Mouse (Mus musculus): ENCODE results near the gene Psmd9.
A peak's percentile ranks its signal among the peaks of the same experiment; 100 is the strongest.

Gene Psmd9

DNA sequence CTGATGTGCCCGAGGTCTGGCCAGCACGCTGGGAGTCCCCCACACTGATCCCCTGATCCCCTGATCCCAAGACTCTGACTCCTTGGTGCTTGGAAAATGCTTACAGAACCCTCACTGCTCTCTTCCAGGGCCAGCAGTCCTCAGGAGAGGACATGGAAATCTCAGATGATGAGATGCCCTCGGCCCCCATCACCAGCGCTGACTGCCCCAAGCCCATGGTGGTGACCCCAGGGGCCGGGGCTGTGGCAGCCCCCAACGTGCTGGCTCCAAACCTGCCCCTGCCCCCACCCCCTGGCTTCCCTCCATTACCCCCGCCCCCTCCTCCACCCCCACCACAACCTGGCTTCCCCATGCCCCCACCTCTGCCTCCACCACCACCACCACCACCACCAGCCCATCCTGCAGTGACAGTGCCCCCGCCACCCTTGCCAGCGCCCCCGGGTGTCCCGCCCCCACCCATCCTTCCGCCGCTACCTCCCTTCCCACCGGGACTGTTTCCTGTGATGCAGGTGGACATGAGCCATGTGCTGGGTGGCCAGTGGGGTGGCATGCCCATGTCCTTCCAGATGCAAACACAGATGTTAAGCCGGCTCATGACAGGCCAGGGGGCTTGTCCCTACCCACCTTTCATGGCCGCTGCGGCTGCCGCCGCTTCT, 17.4 kb upstream of the Psmd9 start:
- no peak for DNase-seq

DNA sequence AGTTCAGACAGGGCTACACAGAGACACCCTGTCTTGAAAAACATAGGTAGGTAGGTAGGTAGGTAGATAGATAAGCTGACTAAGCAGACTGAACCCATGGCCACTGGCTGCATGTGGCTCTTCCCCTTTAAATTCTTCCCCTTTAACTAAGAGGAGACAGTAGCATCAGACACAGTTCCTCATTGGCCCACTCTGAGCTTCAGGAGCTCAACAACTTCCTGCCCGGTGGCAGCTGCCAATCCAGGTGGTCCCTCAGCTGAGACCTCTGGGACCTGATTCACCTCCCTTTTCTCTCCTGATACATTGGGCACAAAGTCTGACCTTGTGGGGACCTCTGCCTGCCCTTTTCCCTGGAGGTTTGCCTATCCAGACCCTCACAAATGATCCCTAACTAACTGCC, 16.3 kb upstream of the Psmd9 start:
- no peak for DNase-seq

DNA sequence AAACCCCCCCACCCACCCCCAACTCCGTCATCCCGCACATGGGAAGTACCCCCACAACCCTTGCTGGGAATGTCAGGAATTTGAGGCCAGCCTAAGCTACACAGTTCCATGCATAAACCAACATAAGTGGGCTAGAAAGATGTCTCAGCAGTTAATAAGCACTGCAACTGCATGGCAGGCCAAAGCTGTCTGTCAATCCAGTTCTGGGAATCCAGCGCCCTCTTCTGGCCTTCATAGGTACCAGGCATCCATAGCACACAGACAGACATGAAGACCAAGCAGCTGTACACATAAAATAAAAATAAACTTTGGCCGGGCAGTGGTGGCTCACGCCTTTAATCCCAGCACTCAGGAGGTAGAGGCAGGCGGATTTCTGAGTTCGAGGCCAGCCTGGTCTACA, 13.8 kb upstream of the Psmd9 start:
- peak; percentile 85 for DNase-seq

DNA sequence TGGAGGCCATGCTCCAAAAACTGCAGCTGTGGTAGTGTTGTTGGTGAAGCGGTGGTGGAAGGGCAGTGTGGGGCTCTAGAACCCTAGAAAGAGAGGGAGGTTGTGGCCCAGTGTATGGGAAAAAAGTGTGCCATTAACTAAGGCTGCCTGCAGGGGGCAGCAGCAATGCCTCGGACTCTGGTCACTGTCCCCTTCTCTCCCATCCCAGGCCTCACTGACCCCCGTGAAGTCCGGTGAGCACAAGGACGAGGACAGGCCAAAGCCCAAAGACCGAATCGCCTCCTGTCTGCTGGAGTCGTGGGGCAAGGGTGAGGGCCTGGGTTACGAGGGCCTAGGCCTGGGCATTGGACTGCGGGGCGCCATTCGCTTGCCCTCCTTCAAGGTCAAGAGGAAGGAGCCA, 12.4 kb upstream of the Psmd9 start:
- peak; percentile 38 for DNase-seq

DNA sequence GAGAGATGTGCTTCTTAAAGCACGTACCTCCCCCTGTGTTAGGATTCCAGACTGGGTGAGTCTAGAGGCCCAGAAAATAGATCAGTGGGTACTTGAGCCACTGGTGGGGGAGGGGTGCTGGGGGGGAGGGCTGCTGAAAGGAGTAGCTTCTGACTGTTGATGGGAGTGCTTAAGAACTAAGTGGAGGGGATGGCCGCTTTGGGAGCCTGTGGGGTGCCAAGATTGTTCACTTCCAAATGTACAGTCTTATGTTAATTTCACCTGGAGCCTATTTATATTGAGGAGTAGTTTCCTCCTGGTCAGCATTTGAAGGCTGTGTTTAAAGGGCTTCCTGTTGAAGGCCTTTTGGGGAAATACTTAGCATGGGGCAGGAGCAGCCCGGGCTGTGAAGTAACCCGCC, 11.2 kb upstream of the Psmd9 start:
- no peak for DNase-seq

DNA sequence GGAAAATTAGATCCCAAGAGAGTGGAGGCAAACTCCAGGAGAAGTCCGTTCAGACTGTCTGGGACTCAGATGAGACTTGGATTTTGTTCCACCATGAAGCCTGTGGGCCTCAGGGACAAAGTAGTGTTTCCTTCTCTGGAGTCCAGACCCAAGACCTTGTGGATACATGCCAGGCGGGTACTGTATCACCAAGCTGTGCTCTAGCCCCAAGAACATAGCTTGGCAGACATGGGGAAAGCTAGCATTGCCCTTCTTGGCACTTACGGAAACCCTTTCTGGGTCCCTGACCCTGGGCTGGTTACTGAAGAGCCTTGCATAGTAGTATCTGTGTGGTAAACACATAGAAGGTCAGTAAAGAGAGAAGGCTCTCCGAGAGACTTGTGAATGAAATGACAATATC, 9.8 kb upstream of the Psmd9 start:
- no peak for DNase-seq

DNA sequence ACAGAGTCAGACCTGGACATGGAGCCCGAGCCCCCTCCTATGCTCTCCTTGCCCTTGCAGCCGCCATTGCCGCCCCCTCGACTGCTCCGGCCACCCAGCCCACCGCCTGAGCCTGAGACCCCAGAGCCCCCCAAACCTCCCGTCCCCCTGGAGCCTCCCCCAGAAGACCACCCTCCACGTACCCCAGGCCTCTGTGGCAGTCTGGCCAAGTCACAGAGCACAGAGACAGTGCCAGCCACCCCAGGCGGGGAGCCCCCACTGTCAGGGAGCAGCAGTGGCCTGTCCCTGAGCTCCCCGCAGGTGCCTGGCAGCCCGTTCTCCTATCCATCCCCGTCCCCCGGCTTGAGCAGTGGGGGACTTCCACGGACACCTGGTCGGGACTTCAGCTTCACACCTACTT, 9.3 kb upstream of the Psmd9 start:
- DNase-seq = no peak

DNA sequence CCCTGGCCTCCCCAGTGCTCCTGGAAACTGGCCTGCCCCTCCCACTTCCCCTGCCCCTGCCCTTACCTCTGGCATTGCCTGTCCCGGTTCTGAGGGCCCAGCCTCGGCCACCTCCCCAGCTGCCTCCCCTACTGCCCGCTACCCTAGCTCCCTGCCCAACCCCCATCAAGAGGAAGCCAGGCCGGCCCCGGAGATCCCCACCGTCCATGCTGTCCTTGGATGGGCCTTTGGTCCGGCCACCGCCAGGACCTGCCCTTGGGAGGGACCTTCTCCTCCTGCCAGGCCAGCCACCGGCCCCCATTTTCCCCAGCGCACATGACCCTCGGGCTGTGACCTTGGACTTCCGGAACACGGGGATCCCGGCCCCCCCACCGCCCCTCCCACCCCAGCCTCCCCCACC, 8.9 kb upstream of the Psmd9 start:
- DNase-seq = no peak

DNA sequence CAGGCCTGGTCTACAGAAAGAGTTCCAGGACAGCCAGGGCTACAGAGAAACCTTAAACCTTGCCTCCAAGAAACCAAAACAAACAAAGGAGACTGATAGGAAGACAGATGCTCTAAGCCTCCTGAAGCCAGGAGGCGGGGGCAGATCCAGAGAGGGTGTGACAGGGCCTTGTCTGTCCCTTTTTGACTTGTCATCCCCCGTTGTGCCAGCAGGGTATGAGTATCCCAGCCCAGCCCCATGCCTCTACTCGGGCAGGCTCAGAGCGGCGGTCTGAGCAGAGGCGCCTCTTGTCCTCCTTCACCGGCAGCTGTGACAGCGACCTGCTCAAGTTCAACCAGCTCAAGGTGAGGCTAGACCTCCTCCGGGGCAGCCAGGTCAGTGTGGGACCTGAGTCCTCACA, 6.3 kb upstream of the Psmd9 start:
- peak; percentile 32 for DNase-seq

DNA sequence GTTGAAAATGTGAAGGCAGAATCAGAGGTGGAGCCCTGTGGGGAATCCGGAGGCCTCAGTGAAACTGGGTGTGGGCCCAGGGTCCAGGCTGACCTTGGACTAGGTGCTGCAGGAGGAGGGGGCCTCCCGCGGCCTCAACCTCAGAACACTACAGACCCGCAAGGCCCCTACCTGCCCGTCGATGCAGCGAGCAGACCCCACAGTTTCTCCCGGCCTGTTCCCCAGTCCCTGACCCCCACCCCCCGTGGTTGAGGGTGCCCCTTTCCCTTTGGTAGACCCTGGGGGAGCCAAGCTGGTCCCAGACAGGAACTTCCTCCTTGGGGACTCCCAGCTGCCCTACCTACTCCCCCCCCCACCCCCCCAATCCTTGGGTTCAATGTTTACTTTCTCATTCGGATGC, 2.8 kb upstream of the Psmd9 start:
- no peak for DNase-seq

DNA sequence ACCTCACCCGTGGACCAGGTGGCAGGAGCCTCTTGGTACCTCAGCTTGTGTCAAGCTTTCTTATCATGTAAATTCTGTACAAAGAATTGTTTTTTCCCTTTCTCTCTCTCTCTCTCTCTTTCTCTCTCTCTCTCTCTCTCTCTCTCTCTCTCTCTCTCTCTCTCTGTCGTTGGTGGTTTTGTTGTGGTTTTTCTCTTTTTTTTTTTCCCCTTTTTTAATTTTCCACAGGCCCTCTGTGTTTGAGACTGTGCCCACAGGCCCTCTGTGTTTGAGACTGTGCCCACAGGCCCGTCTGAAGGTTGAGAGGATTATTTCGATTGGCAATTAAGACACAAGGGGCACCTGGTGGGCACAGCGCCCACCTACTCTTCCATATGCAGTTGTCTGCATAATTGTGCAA, 1.6 kb upstream of the Psmd9 start:
- no peak for DNase-seq

DNA sequence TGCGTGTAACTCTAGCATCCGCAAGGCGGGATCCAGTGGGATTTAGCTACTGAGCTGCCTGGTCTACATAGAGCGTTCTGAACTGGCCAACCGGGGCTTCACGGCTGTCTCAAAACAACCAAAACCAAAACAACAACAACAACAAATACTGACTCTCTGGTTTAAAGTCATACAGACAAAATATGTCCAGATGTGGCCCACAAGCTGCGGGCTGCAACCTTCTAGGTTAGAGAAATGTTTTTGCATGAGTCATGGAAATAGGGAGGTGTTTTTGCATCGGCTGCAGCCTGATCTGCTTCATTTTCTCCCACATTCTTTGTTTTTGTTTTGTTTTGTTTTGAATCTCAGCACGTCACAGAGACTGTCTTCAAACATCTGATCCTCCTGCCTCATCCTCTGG, 1.2 kb downstream of the Psmd9 start:
- DNase-seq = no peak

DNA sequence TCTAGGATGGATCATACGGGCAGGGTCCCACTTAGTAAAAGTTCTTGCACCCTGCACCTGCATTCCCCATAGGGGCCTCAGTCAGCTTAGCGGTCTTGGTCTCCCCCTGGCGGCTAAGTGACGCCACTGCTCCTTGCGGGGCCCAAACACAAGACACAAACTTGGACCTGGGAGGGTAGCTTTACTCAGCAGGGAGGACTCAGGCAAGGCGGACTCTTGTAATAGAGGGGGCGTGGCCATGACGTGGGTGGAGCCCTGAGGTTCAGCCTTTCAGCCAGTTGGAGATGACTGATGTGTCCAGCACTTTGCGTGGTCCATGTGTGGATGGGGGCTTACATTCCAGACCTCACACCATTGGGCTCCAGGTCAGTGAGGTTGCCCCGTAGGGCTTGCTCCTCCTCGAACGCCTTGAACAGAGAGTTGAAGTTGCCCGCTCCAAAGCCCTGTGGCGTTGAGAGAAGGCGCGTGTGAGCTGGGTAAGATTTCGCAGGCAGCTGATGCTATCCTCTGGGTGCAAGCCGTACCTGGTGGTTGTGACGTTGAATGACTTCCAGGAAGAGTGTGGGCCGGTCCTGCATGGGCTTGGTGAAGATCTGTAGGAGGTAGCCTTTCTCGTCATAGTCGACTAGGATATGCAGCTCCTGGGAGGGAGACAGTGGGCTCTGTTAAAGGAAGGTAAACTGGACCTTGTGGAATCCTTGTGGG, 2.6 kb downstream of the Psmd9 start:
- peak; percentile 91 for DNase-seq

DNA sequence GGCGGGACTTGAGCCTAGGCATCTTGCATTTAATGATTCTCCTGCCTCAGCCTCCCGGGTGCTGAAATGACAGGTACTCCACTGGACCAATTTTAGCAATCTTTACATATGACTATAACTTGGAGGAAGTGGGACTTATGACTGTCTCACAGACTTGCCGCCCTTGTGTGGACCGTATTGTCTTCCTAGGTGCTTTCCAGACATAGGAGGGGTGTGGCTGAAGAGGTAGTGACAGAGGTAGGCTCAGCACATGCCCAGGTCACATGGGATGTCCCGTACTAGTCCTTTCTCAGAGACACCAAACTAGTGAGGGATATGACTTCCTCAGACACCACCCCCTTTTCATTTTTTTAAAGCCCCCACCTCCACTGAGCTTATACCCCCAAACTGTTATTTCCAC, 9.6 kb downstream of the Psmd9 start:
- no peak for DNase-seq

DNA sequence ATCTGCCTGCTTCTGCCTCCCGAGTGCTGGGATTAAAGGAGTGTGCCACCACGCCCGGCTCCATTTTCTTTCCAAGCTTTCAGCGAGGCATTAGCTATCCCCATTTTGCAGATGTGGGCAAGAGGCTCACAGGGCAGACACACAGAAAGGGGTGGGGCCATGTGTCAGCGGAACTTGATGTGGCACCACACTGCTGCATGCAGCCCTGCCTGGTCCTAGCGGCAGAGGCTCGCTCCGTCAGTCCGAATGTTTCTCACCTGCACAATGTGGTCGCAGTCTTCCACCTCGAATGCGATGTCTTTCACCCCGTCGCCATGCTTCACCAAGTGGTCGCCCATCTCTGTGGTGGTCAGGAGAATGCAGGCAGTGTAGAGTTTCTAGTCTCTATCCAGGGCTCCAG, 11.2 kb downstream of the Psmd9 start:
- DNase-seq = no peak

DNA sequence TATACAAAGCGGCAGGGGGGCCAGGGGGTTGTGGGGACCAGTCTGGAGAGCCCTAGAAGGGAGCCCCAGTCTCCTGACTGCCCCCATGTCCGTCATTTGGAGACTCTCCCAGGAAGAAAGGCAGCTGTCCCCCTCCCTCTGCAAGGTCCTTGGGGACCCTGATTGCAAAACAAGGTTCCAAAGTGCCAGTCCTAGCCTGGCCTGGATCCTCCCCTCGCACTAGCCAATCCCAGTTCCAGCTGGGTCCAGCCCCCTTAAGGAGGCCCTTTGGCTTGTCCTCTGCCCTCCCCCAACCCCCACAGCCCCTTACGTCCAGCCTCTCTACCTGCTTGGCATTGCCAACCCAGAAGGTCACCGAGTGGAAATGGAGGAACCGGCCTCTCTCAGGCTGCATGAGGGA, 12.3 kb downstream of the Psmd9 start:
- DNase-seq = no peak

DNA sequence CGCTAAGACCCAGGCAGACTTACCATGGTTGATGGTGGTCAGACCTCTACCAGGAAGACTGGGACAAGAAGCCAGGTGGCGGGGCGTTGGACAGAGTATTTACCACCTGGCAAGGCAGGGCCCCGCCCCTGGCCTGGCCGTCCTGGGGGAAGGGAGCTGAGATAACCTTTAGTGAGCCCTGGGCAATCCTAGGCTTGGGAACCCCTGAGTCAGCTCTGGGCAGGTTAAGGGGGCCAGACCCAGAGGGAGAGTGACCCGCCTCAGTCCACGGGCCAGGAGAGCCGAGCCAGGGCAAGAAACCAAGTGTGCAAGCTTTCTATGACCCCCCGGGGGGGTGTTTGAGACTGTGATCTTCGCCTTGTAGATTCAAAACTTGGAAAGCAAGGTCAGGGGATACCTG, 13.4 kb downstream of the Psmd9 start, which contains the start of gene Hpd:
Hpd (minus strand) TSS at position 77 of the 400 bp plus-strand sequence.
- DNase-seq = no peak

DNA sequence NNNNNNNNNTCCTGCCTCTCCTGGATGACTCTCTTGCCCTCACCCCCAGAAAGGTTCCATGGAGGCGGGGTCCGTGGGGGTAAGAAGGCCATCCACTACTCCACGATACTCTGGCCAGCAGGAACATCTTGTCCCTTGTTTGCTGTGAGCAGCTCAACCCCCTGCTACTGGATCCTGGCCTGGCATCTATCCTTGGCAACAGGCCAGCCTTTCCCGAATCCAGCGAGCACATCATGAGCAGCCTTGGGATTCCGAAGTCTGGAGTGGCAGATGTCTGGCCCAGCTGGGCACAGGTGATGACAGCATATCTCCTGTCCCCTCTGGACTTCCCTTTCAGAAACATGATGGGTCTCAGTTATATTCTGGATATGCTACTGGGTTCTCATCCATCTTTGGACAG, 16.8 kb downstream of the Psmd9 start:
- peak; percentile 22 for DNase-seq

DNA sequence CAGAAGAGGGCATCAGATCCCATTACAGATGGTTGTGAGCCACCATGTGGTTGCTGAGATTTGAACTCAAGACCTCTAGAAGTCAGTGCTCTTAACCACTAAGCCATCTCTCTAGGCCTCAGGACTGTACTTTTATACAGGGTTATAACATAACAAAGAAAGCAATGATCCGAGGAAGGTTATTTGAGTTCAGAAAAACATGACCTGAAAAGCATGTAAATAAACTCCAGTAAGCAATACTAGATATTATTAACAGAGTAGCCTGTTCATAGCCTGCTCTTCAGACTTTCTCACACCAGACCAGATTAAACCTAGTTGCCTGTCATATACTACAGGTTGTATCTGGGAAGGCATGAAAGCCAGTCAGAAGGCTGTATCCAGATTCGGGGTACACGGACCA, 18.1 kb downstream of the Psmd9 start:
- DNase-seq = no peak

DNA sequence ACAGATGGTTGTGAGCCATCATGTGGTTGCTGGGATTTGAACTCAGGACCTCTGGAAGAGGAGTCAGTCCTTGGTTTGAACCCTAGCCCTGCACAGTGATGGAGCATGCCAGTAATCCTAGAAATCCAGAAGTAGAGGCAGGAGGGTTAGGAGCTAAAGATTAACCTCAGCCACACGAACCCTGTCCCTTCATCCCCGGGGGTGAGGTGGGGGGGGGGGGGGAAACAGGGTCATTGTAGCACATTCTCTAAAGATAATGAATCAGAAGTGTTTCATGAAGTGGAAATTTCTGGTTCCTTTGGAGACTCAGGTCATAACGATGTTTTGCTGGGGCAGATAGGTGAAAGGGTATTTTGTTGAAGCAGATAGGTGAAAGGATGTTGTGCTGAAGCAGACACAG, 21.7 kb downstream of the Psmd9 start:
- DNase-seq = no peak

DNA sequence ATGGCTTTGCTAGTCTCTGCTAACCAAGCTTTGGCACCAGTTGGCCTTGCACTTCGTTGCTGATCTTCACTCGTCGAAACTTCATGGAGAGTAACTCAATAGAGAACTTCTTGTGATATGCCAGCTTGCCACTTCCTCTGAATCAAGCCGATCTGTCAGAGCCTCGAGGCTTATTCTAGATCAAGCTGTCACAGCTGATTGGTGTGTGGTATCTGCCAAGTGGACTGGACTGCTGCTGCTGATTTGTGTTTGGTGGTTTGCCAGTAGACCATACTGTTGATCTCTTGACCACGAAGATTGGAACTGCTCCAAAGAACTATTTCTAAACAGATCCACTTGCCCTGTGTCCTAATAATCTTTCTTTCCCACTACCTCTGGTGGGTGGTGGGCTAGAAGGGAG, 22.2 kb downstream of the Psmd9 start:
- DNase-seq = no peak

DNA sequence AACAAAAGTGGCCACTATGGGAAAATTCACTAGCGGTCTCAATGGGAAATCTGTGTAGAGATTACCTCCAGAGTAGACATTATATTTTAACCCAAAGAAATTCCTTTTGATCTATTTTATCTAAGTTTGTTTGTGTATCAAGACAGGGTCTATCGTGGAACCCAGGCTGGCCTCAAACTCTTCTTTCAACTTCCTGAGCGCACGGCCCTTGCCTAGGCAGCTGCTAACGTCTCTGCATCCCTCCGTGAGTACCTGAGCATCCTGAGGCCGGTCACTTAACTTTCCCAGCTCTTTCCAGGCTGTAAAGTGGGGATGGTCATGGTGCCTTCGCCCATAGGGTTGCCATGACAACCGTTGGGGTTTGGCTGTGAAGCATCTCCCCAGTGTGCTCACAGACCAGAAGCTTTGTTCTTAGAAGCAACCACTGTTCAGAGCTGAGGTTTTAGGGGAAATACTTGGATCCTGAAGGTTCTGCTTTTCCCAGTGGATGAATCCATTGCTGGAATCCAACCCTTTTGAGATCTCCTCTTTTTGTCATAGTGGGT, 23.5 kb downstream of the Psmd9 start:
- no peak for DNase-seq

DNA sequence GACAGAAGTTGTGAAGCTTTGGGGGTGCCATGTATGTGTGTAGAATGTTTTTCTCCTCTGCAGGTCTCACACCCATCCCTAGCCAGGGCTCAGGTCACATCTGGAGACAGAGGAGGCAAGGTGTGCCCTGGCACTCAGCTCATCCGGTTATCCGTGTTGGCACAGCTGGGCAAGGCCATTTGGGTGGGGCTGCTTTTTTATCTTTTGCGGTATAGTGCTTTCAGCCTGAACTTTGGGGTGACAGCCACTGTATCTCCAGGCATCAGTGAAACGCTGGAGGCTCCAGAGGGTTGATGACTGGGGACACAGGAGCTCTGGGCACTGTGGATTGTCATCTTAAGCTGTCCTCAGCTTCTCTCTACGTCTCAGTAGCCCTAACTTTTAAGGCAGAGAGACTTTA, 24.2 kb downstream of the Psmd9 start:
- no peak for DNase-seq

DNA sequence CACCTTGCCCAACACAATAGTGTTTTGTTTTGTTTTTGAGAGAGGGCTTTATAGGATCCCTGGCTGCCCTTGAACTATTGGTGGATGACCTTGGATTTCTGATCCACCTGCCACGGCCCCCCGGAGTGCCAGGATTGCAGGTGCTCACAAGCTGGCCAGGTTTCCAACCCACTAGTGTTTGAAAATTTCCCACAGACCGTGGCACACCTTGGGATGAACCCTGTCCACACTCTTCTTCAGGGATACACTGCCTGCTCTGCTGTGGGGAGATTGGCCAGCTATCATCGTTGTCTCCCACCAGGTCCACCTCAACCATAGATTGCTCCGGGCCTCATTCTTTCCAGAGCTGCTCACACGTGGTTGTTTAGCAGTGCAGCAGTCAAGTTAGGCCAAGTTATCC, 25.6 kb downstream of the Psmd9 start:
- no peak for DNase-seq

DNA sequence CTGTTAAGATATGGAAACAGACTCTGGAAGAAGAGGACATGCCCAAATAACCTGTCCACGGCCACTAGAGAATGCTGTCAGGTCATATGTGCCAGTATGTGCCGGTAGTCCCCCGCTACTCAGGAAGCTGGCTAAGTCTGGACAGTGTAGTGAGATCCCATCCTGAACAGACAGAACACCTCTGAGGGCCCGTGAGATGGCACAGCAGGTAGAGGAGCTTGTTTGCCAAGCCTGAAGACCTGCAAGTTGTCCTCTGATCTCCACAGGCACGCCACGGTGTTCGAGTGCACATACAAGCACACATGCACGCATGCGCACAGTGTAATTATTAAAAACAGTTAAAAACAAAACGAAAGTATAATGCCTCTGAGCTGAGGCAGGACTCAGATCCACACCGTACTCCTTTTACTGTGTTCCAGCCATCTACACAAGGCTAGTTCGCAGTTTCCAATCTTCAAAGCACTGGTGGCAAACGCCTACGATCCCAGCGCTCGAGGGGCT, 26.3 kb downstream of the Psmd9 start:
- no peak for DNase-seq
